Mouse (Mus musculus) kidney, embryonic 15.5 days (tissue): ENCODE measurements around the gene Ntmt1. TPM values are rescaled to one million over a fixed set of nuclear protein-coding genes. Genes with fewer than 3 reads are reported as not detected.
A peak's percentile ranks its signal among the peaks of the same experiment; 100 is the strongest.

ENCODE experiments used
- ATAC-seq: fragments of 200-750 bp; cut with Nextera tagmentation; replicated peaks from 2 replicates; pipeline ENCODE4 v1.8.0; 2017; ENCODE audit warnings: moderate TSS enrichment; ENCODE audit not compliant: low FRiP score
- H3K27ac ChIP-seq: fragments of 300-500 bp; sonication (generic); 2 replicates; pipeline ENCODE4 v1.5.1; 2015; ENCODE audit warnings: mild to moderate bottlenecking, inconsistent platforms
- H3K27me3 ChIP-seq: fragments of 300-500 bp; sonication (generic); 2 replicates; pipeline ENCODE4 v1.6.1; 2015; ENCODE audit warnings: inconsistent platforms
- H3K36me3 ChIP-seq: fragments of 300-500 bp; sonication (generic); 2 replicates; pipeline ENCODE4 v1.6.1; 2015; ENCODE audit warnings: inconsistent platforms
- H3K4me1 ChIP-seq: fragments of 300-500 bp; sonication (generic); 2 replicates; pipeline ENCODE4 v1.6.1; 2015; ENCODE audit warnings: inconsistent platforms
- H3K4me2 ChIP-seq: fragments of 300-500 bp; sonication (generic); 2 replicates; pipeline ENCODE4 v1.6.1; 2015; ENCODE audit warnings: moderate library complexity, mild to moderate bottlenecking, inconsistent platforms
- H3K4me3 ChIP-seq: fragments of 300-500 bp; sonication (generic); replicated peaks from 2 replicates; pipeline ENCODE4 v1.5.1; 2015; ENCODE audit warnings: mild to moderate bottlenecking, inconsistent platforms
- H3K9ac ChIP-seq: fragments of 300-500 bp; sonication (generic); 2 replicates; pipeline ENCODE4 v1.6.1; 2015; ENCODE audit warnings: mild to moderate bottlenecking, inconsistent platforms
- H3K9me3 ChIP-seq: fragments of 300-500 bp; sonication (generic); replicated peaks from 2 replicates; pipeline ENCODE4 v1.6.1; 2016; ENCODE audit warnings: inconsistent platforms
- WGBS: fragments of 180-500 bp; shearing (Covaris S2); methylation state at CpG from one replicate; pipeline ENCODE4 v1.1.7; 2015; ENCODE audit warnings: mixed read lengths; 5-methylcytosine and 5-hydroxymethylcytosine counted together
- polyA plus RNA-seq: library from polyadenylated mRNA; unstranded; fragments of >200 nt; fragmentation: Nextera tagmentation; extraction: Ambion mirVana; gene quantifications from 2 replicates; pipeline ENCODE4 v1.2.1, GENCODE M21; 2015

Ntmt1 gene
- polyA plus RNA-seq: 82.6 and 96.6 TPM in 2 replicates

DNA sequence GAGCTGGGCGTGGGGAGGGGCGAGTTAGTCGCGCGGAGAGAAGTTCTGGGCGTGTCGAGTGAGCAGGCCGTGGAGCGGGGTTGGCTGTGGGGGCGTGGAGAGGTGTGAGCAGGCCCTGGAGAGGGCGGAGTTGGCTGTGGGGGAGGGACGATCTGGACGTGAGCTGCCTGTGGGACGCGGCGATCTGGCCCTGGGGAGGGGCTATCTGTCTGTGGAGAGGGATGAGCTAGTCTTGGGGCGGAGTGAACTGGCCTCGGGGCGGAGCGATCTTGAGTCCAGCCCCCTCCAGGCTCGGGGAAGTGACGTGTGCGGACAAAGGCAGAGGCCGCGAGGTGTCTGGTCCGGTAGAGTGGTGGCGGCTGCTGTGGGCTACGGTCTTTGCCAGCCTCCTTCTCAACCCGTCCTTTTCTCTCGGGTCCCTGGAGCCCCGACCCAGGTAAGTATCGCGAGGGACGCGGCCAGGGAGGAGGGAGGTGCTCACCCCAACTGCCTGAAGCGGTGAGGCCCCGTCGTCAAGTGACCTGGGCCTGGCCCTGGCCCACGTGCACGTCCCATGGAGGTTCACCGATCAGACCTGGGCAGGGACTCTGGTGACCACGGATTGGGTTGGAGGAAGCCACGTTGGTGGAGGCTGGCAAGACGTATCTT, at the start of gene Ntmt1:
Ntmt1 (plus strand) TSS at position 179 of the 648 bp plus-strand sequence.
- under 1% methylated on average over 43 of the region's 44 CpGs for WGBS
- Histone ChIP-seq H3K27ac (peak within 1 kb of the TSS; percentile 85), H3K4me2 (peak within 1 kb of the TSS; percentile 88), H3K9me3 (no peaks in the 10 kb centered on the region), H3K36me3 (peaks cover 14% of the 10 kb centered on the region), H3K27me3 (no peaks in the 10 kb centered on the region), H3K4me3 (peak within 1 kb of the TSS; percentile 81), H3K4me1 (peaks cover 42% of the 10 kb centered on the region), H3K9ac (peak within 1 kb of the TSS; percentile 91)
- ATAC-seq: peak; percentile 97

DNA sequence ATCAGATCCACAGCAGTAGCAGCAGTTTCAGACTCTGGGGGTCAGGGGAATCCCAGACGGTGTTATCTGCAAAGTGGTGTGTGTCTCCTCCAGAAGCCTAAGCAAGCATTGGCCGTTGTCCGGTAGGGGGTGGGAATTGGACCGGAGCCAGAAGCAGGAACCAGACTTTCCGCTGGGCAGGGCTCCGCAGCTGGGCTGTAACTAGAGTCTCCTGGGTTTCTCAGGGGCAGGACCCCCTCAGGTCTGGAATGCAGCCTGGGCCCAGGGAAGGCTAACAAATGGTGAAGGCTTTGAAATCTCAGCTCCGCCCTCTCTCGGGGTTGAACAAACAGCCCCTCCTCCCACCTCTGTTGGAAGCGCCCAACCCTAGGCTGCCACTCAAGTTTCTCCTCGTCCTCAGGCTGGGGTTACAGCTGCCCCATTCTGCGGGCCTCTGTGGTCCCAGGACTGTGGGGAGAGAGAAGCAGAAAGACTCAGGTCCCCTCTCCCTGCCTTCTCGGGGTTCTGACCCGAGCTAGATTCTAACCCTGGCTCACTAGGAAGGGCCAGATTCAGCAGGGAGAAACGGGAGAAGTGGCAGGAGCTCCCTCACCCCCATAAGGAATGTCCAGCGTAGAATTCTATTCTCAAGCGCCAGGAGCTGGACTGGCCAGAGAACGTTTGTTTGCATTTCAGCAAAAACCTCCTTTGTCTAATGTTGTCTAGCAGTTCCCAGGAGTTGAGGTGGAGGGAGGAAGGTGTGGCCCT, 49.1 kb upstream of the Ntmt1 start:
- H3K27ac ChIP-seq: peak overlapping the region; percentile 99
- peak; percentile 91 for ATAC-seq
- H3K4me3 ChIP-seq: no peak overlapping the region
- WGBS: 1% methylated on average over 17 of the region's 17 CpGs
- peaks cover 53% of the 10 kb centered on the region for H3K4me1 ChIP-seq
- no peaks in the 10 kb centered on the region for H3K36me3 ChIP-seq
- H3K4me2 ChIP-seq: peak overlapping the region; percentile 44
- peak overlapping the region; percentile 37 for H3K9ac ChIP-seq
- H3K27me3 ChIP-seq: no peaks in the 10 kb centered on the region
- H3K9me3 ChIP-seq: peaks cover 5% of the 10 kb centered on the region; the same call in 1 of the 2 replicates

DNA sequence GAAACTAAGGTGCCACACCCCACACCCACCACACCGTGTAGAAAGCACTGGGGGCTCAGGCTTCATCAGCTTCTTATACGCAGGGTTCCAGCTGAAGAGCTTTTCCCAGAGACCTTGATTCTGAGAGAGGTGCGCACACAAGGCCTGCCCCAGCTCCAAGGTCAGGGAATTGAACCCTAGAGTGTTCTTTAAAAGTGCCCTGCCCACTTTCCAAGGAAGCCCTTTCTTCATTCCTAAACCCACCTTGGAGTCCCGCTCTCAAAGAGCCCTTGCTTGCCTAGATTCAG, 48.6 kb upstream of the Ntmt1 start:
- no peaks in the 10 kb centered on the region for H3K27me3 ChIP-seq
- peak overlapping the region; percentile 99 for H3K27ac ChIP-seq
- ATAC-seq: 0 out of 2 replicates have a peak, but pooled peaks have one; percentile 12
- peak overlapping the region; percentile 37 for H3K9ac ChIP-seq
- peak overlapping the region; percentile 44 for H3K4me2 ChIP-seq
- 27% methylated on average over 4 of the region's 4 CpGs for WGBS
- H3K9me3 ChIP-seq: peaks cover 5% of the 10 kb centered on the region; the same call in 1 of the 2 replicates
- H3K36me3 ChIP-seq: no peaks in the 10 kb centered on the region
- H3K4me1 ChIP-seq: peaks cover 50% of the 10 kb centered on the region
- H3K4me3 ChIP-seq: no peak overlapping the region

DNA sequence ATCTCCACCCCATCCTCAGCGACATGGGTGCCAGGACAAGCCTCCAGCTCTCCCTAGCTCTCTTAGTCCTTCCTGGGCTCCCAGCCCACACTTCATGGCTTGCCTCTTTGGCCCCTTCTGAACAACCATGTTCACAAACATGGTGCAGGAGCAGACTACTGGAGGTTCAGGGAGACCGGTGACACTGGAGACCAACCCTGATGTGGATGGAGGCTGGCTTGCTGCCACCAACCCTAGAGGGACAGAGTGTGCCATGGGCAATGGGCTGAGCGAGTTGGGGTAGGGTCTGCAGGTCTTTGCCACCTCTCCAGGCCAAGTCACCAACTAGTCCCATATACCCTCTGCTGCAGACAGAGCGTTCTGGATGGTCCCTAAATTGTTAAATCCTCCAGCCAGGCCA, 48.2 kb upstream of the Ntmt1 start:
- ATAC-seq: no peak

DNA sequence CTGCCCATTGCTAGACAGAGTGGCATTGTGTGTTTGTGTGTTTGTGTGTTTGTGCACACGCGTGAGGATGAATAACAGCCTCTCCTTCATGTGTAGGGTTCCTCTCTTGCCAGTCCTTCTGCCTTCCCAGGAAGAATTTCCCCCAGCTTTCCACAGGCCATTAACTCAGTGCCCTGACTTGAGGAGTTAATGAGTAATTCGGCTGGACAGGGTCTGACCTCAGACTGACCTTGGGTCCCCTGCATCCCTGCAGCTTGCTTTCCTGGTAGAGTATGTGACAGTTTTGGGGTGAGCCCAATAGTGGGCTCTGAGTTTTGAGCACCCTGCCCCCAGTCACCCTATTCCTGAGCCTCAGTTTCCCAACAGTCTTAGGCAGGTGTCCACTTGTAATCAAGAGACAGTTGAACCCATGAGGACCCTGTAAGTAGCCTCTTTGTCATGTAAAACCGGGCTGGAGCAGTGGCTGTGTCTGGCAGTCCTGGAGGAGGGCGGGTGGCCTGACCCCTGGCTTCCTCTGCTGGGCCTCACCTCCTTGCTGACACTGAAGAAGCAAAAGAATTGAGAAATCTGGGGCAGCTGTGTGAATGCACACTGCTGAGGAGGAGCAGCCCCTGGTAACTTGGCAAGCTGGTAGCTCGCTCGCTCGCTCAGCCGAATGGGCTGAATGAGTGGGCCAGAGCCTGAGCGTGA, 47.6 kb upstream of the Ntmt1 start:
- 31% methylated on average over 10 of the region's 10 CpGs for WGBS
- Histone ChIP-seq H3K27me3 (no peaks in the 10 kb centered on the region), H3K27ac (peak overlapping the region; percentile 99), H3K4me1 (peaks cover 50% of the 10 kb centered on the region), H3K4me3 (0 out of 2 replicates have a peak overlapping the region, but pooled peaks have one; percentile 2), H3K9ac (0 out of 2 replicates have a peak overlapping the region, but pooled peaks have one; percentile 18), H3K36me3 (no peaks in the 10 kb centered on the region), H3K9me3 (peaks cover 5% of the 10 kb centered on the region; the same call in 1 of the 2 replicates), H3K4me2 (peak overlapping the region; percentile 30)
- ATAC-seq: peak; percentile 63

More for the DNA sequence above, 48.2 kb upstream of the Ntmt1 start:
- H3K36me3 ChIP-seq: no peaks in the 10 kb centered on the region
- H3K27me3 ChIP-seq: no peaks in the 10 kb centered on the region
- H3K9me3 ChIP-seq: peaks cover 5% of the 10 kb centered on the region; the same call in 1 of the 2 replicates
- 69% methylated on average over 4 of the region's 4 CpGs for WGBS
- H3K4me1 ChIP-seq: peaks cover 50% of the 10 kb centered on the region
- H3K9ac ChIP-seq: no peak overlapping the region
- H3K4me2 ChIP-seq: peak overlapping the region; percentile 9
- no peak overlapping the region for H3K4me3 ChIP-seq
- H3K27ac ChIP-seq: peak overlapping the region; percentile 99

DNA sequence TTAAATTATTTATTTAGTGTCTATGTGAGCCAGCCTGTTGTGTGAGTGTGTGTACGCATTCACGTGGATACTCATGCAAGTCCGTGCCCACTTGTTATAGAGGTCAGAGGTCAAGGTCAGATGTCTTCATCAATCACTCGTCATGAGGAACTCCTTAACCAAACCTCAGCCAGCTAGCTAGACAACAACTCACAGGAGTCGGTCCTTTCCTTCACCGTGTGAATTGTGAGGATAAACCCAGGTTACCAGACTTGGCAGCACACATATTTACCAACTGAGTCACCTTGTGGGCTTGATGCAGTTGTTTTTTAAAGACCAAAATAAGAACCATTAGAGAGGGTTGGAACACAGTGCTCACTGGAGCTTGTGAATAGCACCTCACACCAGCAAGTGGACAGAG, 46.9 kb upstream of the Ntmt1 start:
- H3K27ac ChIP-seq: peak overlapping the region; percentile 99
- peak overlapping the region; percentile 10; the same call in 1 of the 2 replicates for H3K4me2 ChIP-seq
- WGBS: 18% methylated on average over 6 of the region's 6 CpGs
- no peaks in the 10 kb centered on the region for H3K27me3 ChIP-seq
- H3K9me3 ChIP-seq: peaks cover 3% of the 10 kb centered on the region; the same call in 1 of the 2 replicates
- H3K4me3 ChIP-seq: no peak overlapping the region
- H3K36me3 ChIP-seq: no peaks in the 10 kb centered on the region
- no peak overlapping the region for H3K9ac ChIP-seq
- peaks cover 50% of the 10 kb centered on the region for H3K4me1 ChIP-seq
- no peak for ATAC-seq

DNA sequence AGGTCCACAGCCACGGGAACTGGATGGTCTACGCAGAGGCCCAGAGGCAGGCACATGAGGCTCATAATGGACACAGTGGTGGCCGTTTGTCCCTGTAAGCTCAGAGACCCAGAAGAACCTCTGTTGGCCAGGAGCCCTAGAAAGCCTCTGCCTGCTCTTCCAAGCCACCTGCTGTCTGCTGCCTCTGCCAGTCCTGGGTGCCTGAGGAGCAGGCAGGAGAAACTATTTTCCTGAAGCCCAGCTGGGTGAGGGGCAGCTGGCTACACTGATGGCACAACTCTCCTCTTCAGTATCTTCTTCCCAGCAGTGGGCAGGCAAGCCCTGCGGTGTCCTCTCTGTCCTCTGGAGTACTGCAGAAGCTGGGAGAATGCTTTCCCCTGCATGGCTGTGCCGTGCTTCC, 41.2 kb upstream of the Ntmt1 start:
- WGBS: 82% methylated on average over 5 of the region's 5 CpGs
- no peak for ATAC-seq
- no peak overlapping the region for H3K9ac ChIP-seq

DNA sequence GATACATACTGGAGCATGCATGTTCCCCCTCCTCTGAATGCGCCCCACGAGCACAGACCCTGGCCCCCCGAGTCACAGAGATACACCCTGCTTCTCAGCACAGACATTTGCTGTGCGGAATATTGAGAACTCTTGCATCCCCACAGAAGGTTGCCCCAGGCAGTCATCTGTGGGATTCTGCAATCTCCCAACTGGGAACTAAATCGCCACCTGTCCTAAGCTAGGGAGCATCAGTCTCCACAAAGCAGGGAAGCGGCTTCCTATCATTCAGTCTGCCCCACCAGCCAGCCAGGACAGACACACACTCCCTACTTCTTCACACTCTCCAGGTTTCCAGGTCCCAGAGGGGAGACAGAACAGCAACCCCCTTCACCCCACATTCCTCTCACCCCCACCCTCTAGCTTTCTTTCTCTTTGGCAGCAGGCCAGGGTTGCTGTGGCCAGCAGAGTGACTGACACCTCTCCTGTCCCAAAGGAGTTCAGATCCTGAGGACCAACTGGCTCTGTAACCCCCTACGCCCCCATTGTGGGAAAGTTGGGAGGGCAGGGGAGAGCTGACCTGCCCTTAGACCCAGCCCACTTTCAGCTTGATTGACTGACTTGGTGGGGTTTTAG, 39.9 kb upstream of the Ntmt1 start:
- 67% methylated on average over 7 of the region's 7 CpGs for WGBS
- Histone ChIP-seq H3K36me3 (no peaks in the 10 kb centered on the region), H3K9ac (no peak overlapping the region), H3K27ac (no peak overlapping the region; the same call in 1 of the 2 replicates), H3K4me2 (no peak overlapping the region), H3K9me3 (no peaks in the 10 kb centered on the region), H3K4me1 (peaks cover 43% of the 10 kb centered on the region), H3K27me3 (no peaks in the 10 kb centered on the region), H3K4me3 (no peak overlapping the region)
- ATAC-seq: no peak

More for the DNA sequence above, 41.2 kb upstream of the Ntmt1 start:
- Histone ChIP-seq H3K27ac (no peak overlapping the region), H3K36me3 (no peaks in the 10 kb centered on the region), H3K4me3 (no peak overlapping the region), H3K9me3 (no peaks in the 10 kb centered on the region), H3K4me1 (peaks cover 30% of the 10 kb centered on the region), H3K4me2 (no peak overlapping the region), H3K27me3 (no peaks in the 10 kb centered on the region)

DNA sequence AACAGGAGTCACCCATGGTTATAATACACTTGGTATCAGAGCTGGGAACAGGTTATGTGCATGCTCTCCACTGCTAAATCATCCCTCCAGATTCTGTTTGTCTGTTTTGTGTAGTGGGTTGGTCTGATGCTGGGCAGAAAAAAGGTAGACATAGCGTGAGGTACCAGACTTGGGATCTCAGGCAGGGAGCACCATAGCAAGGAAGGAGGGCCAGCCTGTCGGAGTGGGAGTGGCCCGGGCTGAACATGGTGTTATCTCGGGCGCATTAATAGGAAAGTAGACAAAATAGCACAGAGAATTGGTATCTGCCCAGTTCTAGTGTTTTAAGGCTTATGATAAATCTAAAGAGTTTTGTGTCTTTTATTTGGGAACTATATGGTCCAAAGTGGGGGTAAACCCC, 39.1 kb upstream of the Ntmt1 start:
- no peaks in the 10 kb centered on the region for H3K27me3 ChIP-seq
- no peak overlapping the region for H3K4me3 ChIP-seq
- H3K4me1 ChIP-seq: peaks cover 51% of the 10 kb centered on the region
- H3K9ac ChIP-seq: no peak overlapping the region
- H3K36me3 ChIP-seq: no peaks in the 10 kb centered on the region
- ATAC-seq: no peak
- H3K9me3 ChIP-seq: no peaks in the 10 kb centered on the region
- H3K4me2 ChIP-seq: no peak overlapping the region
- WGBS: 82% methylated on average over 5 of the region's 5 CpGs
- H3K27ac ChIP-seq: no peak overlapping the region

DNA sequence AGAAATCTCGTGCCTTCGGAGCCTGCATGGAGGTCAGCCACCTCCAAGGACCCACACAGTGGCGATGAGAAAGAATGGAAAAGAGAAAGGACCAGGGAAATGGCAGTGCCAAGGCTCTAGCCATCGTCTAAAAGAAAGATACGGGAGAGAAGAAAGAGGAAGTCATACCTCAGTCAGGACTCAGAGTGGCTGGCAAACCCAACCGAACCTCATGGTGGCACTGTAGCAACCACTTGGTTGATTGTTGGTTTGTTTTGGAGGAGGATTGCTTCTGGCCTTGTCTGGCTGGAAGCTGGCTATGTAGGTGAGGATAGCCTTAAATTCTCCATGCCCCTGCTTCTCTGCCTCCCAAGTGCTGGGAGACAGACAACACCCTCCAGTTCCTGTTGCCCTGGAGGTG, 38.4 kb upstream of the Ntmt1 start:
- 51% methylated on average over 6 of the region's 6 CpGs for WGBS
- ATAC-seq: no peak
- no peak overlapping the region for H3K4me3 ChIP-seq
- H3K27me3 ChIP-seq: no peaks in the 10 kb centered on the region
- H3K9me3 ChIP-seq: no peaks in the 10 kb centered on the region
- peak overlapping the region; percentile 24; the same call in 1 of the 2 replicates for H3K27ac ChIP-seq
- peaks cover 56% of the 10 kb centered on the region for H3K4me1 ChIP-seq
- H3K9ac ChIP-seq: no peak overlapping the region
- no peak overlapping the region for H3K4me2 ChIP-seq
- no peaks in the 10 kb centered on the region for H3K36me3 ChIP-seq

DNA sequence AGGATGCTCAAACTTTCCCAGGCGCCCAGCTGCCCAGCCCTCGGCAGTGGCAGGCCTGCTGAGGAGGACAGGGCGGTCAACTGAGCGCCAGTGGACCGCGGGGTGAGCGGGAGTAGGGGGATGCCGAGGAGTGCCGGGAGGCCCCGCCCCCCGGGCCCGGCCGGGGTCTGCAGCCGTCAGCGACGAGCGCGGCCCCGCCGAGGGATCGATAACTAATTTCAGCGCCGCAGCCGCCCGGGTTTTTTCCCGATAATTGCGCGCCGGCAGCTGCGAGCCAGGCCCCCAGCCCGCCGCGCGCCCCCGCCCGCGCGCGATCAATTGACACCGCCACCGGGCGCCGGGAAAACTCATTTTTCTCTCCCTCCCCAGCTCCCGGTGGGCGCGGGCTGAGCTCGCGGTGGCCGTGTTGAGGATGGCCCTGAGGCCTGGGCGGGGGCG, 36.2 kb upstream of the Ntmt1 start:
- Histone ChIP-seq H3K27me3 (no peaks in the 10 kb centered on the region), H3K4me2 (peak overlapping the region; percentile 88), H3K4me3 (peak overlapping the region; percentile 47), H3K4me1 (peaks cover 64% of the 10 kb centered on the region), H3K36me3 (no peaks in the 10 kb centered on the region), H3K9me3 (no peaks in the 10 kb centered on the region), H3K9ac (peak overlapping the region; percentile 59), H3K27ac (peak overlapping the region; percentile 95)
- 0 out of 2 replicates have a peak, but pooled peaks have one; percentile 37 for ATAC-seq
- under 1% methylated on average over 45 of the region's 51 CpGs for WGBS
